Mouse (Mus musculus) spleen, adult 12 weeks (tissue): ENCODE measurements around the gene Lsg1.

Experiments
- DNase-seq: peaks from one replicate; pipeline ENCODE4 v3.0.0; 2022; ENCODE audit warnings: low spot score

The Lsg1 gene

DNA sequence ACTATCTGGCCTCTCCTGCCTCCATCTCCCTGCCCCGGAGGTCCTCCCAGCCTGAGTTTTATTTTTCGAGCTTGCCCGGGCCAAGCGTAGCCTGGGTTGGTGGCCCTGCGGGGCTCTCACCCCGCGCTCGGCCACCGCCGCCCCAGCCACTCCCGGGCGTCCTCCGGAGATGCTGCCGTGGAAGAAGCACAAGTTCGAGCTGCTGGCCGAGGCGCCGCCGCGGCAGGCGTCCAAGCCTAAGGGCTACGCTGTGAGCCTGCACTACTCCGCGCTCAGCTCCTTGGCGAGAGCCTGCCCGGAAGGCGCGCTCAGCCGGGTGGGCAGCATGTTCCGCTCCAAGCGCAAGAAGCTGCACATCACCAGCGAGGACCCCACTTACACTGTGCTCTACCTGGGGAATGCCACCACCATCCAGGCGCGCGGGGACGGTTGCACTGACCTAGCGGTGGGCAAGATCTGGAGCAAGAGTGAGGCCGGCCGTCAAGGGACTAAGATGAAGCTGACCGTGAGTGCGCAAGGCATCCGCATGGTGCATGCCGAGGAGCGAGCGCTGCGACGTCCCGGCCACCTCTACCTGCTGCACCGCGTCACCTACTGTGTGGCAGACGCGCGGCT lies 13.1 kb upstream of the Lsg1 start:
- no peak for DNase-seq

DNA sequence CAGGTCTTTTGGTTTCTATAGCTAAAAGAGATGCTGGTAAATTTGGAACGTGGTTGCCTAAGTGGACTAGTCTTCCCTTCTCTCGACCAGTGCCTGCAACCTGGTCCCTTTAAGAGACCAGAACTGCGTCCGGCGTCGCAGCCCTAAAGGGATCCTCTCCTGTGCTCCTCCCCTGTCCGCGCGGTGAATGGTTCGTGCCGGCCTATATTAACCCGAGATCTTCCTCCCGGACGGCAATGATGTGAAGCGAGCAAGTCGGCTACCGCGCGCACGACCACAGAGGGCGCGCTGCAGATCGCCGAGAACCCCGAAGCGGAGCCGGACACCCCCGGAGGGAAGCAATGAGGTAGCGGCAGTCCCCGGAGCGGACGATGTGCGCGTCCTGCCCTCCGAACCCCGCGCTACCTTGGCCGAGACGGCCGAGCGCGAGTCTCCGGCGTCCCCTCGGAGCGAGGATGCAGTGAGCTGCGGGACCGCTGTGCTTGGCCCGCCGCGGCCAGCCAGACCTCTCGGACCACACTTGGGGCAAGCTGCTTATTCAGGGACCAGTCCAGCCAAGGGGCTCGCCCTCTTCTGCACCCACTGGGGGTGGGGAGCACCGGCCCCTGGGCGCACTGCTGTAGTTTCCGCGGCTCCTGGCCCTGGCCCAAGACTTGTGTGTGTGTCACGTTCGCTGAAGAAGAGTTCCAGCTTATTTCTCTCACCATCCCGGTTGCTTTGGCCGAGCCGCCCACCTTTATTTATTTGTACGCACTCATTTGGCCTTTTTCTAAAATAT lies 12.3 kb upstream of the Lsg1 start, which contains the start of gene Fam43a:
Gene Fam43a (plus strand): TSS at position 233 of the 778 bp plus-strand sequence.
- peak; percentile 67 for DNase-seq

DNA sequence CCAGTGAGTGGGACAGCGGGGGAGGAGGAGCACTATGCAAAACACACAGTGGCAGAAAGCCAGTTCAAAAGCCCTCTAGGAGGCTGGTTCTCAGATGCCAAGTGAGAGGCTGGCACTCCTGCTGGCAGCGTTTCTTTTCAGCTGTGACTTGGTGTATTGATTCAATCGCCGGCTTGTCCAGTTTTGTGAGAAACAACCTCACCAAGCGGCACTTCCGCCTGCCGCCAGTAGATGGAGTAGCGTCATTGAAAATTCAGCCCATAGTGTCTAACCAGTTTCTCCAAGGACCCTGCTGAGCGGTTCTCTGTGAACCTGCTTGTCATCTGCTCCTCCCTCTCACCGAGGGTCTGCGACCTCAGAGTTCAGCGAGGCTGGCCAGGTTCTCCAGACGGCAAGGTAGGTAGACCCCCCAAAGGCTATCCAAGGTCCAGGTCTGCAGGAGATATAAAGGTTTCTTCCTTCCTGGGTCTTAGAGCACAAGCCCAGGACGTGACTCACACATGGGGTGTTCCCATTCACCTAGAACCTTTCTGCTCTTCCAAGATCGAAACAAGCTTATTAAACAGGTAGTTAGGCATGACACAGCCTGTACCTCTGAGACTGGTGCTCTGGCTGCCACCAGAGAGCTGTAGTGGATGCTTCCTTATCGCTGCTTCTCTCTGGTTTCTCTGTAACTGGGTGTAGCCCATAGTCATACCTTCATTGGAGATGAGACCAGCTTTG lies 9.7 kb upstream of the Lsg1 start:
- DNase-seq = peak; percentile 65

DNA sequence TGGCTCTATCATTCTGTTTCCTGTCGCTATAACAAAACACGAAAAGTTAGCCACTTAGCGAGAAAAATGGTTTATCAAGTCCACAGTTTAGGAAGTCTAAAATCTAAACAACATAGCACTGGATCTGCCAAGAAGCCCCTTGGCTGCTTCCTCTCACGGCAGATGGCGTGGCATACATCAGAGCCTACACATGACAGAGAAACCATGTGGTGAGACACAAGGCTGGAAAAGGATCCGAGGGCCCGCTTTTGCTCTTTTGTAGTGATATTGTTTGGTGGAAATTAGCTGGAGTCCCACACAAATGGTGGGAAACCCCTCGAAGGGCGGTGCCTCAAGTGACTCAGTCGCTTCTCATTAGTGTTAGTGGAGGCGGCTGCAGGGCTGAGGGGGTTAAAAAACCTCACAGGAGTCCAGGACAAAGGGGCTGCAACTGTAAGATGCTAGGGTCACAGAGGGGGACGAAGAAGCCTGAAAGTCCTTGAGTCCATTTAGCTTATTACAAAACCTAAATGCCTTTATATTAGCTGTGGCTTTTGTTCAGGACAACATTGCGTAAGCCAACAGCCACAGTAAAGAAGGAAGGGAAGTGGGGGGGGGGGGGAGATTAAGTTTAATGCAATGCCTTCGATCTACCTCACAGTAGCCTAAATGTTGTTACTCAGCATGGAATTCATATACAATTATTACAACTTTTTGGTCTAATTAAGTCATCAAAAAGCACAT lies 8.6 kb upstream of the Lsg1 start:
- no peak for DNase-seq

DNA sequence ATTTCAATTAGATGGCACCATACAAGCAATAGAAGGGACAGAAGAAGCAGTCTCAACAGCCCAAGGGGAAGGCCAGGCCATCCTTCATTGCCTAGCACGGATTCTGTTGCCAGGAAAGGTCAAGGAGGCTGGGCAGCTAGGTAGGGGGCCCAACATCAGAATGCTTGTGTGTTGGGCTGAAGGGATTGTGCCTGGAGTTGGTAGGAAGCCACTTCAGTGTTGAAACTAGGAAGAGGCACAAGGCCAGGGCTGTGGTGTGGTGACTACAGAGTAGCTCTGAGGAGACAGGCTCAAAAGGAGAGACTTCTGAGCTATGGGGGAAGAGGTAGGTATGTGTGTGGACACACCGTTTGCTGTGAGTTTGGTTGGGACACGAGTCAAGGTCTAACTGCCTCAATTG lies 8.0 kb upstream of the Lsg1 start:
- DNase-seq = no peak

DNA sequence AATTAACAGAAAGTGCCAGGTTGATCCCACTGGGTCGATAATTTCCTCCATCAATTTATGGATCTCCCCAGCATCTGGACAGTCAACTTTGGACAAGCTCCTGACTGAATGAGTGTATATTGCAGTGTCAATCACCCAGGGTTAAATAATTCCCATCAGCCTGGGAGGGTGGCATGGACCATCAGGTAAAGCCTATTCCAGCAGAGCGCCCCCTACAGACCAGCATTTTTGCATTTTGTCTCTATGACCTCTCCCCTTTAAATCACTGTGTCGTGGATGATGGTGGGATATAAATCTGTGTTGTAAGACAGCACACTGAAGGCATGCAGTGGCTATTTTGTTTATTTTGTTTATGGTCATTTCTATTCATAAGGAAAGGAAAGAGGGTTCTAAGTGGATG lies 4.6 kb upstream of the Lsg1 start:
- no peak for DNase-seq

DNA sequence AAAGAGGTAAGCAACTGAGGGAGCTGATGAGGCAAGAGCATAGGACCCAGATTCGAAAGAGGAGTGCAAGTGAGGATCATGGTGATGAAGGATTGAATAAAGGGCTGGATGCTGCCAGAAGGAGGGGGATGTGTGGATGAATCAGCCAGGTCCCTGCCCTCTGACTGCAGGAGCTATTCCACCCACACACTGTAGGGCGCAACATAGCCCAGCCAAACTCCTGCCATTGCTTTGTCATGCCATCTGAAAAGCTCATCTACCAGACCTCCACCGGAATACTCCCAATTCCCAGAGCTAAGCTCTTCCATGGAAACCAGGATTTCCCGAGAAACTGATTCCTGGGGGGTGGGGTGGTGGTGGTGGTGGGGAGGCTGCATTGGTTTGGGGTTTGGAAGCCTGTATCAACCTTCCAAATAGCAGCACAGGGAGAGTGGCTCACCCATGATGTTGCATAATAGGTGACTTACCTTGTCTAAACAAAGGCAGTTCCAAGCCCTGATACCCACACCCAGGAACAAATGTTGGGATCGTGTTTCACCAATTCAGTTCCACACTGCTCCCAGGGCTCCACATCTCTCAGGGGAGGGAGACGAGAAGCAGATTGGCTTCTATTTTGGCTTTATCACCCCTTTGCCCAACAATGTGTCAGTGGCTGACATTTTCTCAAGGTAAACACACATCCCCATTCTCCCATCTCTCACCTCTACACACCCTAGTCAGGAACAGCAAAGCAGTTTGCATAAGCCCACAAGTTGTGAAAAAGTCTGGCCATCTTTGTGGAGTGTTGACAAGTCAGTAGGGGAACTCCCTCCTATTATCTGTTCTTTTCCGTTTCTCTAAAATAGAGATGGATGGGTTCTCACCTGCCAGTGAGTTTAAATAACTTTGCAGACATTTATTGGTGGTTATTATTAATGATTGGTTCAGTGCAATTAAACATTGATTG lies 3.1 kb upstream of the Lsg1 start:
- DNase-seq = no peak

DNA sequence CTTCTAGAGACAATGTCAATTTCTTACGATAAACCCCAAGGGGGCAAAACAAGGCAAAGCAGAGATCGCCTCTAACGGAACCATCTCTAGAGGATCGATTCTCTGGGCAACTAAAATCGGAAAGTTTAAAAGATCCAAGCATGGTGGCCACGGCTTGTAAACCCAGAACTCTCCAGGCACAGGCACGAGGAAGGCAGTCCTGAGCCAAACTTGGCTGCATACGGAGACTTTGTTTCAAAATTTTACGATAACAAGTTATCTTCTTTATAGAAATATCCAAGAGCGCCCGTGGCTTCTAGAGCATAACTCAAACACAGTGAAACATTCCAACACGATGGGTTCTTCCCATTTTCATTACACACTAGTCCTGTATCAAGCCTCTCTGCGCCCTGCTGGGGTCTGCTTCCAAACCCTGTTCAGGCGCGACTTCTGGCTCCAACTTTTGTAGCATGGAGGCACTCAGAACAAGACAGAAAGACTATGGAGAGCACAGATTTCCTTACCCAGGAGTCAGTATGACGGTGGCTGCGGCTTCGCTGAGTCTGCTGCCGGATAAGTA lies 378 bp downstream of the Lsg1 start:
- DNase-seq = no peak

DNA sequence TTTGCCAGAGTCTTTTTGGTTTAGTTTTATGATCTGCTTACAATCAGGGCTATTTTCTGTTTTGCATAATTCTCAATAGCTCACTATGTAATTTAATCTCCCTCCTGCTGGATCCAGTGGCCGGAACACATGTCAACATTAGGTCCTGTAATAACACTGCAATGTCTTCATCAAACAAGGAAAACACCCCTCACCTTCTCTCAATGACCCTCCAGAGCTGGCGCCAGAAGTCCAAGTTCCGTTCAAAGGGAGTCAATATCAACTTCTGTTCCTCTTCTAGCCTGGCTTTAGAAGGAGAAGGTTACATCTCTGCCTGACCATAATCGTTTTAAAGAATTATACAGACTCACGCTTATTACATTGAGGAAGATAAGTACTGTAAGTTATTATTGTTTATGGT lies 6.6 kb downstream of the Lsg1 start:
- no peak for DNase-seq

DNA sequence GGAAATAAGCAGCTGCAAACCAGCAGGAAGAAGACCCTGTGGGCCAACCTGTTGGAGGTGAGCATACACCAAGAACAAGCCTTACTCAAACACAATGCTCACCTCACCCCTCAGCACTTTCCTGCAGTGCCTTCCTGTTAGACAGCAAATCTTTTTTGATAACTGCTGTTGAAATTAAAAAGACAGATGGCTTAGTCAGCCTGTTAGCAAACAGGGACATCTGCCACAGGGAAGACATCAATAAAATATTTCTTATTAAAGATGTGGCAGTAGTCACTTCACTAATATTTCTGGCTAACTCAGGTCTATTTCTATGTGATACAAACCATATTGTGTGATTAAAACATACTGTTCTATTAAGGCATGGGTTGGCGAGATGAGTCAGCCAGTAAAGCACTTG lies 11.0 kb downstream of the Lsg1 start:
- no peak for DNase-seq

DNA sequence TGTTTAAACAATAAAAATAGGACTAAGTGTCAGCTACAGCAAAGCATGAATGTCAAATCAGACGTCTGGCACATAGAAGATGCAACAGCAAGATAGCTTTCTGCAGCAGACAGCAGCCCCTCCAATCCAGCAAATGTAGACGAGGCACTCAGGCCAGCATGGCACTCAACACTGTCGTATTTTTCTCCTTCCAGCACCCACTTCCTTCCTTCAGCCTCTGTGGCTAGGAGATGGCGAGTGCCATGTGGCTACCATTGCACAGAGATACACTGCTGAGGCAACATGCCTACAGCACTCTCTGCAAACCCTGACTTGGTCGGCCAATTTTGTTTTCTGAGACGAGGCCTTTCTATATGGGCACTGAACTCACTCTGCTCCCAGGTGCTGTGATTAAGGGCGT lies 11.6 kb downstream of the Lsg1 start:
- no peak for DNase-seq

DNA sequence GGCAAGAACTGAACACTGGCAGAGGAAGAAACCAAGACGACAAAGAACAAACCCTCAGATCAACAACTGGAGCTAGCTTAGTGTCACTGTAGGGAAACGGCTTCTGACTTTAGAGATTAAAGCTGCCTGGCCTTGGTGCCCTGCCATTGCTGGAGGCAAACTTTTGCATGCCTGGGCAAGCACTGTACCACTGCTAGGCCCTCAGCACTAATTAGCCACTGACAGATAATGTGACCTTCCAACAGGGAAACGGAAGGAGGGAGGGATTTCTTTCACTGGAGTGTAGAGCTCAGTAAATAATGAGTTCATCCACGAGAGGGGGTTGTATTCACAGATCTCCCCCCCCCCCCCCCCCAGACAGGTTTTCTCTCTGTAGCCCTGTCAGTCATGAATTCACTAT lies 15.2 kb downstream of the Lsg1 start:
- no peak for DNase-seq

DNA sequence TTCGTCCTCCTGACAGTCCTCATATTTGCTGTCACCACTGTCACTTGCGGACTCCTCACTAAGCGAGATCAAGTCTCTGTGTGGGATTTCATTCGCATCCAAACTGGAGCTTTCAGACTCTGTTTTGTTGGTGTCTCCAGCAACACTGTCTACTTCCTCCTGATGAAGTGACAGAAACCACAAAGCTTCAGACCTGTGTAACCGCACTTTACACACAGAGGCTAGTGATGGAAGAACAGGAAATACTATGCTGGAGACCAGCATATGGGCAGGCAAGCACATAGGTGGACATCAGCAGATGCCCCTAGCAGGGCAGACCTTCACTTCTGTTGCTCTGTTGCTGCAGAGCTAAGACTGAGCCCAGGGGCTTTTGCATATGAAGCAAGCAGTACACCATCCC lies 16.0 kb downstream of the Lsg1 start:
- DNase-seq = no peak

DNA sequence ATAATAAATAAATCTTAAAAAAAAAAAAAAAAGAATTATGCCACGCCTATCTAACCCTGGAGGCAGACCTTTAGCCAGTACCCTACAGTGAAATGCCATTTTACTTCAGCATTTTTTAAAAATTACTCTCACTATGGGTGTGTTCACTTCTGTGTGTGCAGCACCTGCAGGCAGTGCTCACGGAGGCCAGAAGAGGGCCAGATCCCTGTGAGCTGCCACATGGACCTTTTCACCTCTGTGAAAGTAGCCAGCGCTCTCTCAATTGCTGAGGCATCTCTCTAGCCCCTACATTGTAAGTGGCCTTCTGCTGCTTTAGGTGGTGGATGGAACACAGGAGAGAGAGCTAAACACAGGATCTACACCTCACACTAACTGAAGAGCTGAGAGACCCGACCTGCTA lies 17.2 kb downstream of the Lsg1 start:
- DNase-seq = no peak

DNA sequence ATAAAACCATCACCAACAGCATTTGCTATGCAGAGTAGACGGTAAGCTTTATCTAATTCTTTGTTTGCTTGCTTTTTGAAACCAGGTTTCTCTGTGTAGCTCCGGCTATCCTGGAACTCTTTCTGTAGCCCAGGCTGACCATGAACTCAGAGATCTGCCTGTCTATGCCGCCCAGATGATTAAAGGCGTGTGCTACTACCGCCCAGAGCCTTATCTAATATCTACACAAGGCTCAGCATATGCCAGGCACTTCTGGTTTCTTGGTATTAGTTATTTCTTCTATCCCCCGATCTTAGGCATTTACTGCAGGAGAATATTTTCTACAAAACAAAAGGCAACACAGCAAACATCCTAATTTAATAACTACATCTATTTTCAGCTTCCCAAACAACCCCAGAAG lies 21.8 kb downstream of the Lsg1 start:
- peak; percentile 11 for DNase-seq

DNA sequence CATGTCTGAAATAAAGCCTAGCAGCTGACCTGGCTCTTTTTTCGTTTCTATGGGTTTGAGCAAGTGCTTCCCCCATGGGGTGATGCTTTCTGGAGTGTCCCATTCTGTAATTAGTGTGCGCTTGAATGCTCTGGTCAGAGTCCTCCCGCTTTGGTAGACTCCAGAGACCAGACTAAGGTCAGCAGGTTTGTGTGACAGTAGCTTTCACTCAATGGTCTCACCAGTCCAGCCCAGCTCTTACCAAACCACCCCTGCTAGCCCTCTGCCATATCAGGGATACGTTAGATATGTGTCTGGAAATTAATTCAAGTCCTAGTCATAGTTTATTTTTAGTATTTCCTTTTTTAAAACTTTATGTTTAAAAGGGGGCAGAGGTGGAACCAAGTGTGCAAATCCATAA lies 26.8 kb downstream of the Lsg1 start:
- no peak for DNase-seq

DNA sequence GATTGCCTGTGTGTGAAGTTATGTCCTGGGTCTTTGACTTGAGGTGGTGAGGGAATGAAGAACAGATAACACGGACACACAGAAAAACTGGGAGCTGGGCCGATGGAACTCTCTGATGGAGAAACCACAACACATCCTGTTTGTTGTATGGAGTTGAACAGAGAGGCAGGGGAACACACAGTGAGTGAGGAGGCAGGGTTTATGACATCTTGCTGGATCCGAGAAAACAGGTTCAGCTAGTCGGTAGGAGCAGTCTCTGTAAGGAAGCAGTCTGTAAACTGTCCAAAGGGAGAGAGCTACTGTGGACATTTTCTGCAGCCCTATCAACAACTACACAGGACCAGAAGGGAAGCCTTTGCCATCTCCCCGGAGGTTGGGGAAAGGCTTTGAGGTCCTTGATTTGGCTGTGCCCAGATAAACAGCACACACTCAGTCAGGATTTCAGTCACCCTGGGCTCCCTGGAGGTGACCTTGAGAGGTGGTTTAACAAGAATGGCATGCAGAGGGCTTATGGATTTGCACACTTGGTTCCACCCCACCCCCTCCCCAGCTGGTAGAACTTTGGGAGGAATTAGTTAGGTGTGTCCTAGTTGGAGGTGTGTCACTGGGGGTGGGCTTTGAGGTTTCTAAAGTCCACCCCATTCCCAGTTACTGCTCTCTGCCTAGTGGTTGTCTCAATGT lies 27.9 kb downstream of the Lsg1 start:
- DNase-seq = no peak

DNA sequence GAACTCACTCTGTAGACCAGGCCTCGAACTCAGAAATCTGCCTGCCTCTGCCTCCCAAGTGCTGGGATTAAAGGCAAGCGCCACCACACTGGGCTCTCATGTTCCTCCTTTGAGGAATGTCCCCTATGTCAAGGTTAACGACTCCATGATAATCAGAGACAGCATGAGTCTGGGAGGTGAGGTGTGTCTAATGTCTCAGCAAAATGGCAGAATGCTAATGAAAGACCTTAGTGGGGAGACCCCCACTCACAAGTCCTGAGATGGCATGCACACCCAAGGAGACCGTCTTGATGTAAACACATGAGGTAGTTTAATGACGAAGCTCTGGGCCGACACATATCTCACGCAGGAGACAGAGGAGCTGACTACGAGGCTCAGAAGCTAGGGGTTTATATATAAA lies 33.3 kb downstream of the Lsg1 start:
- no peak for DNase-seq

DNA sequence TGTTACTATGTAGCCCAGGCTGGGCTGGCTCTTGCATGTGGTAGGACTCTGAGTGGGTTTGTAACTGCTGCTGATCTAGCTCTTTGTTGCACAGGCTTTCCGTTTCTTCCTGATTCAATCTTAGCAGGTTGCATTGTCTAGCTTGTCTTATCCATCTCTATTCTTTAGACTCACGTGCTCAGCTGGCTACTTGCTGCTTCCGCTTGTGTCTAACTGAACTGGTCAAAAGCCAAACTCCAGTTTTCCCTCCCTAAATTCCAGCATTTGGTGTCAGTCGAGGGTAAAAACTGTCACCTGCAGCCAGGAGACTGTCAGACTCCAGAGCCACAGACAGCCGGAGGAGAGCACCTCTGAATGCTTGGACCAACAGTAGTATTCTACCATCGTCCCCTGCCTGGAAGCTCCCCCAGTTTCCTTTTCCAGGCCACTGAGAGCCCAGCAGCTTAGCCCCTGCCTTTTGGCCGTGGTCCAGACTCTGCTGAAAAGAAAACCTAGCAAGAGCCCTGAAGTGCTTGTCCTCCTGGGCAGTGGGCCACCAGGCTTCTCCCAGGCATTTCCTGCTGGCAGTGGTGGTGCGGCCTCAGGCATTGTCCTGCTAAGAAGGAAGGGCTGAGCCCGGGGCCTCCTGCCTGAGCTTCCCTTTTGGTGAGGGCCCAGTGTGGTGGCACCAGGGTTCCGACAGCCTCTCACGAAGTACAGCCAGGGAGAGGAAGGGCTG lies 34.6 kb downstream of the Lsg1 start:
- no peak for DNase-seq

DNA sequence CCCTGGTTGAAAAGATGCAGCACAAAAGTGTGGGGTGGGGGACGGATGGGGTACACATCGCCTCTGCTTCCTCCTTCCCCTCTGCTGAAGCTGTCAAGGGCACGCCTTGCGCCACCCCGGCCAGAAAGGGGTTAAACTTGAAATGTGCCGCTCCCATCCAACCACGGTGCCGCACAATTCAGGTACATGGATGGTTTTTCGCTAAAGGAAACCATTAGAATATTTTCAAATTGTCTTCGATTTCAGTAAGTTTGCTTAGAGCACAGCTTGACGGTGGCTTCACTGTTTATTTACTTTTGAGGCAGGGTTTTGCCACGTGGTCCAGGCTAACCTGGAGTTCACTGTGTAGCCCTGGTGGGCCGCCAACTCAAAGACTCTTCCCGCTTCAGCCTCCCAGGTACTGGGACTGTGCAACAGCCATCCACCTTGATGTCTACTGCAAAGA lies 36.6 kb downstream of the Lsg1 start, which contains the start of gene Tmem44:
Gene Tmem44 (minus strand): TSS at position 95 of the 445 bp plus-strand sequence.
- no peak for DNase-seq
